Mouse (Mus musculus) R1 (cell line): ENCODE measurements around the gene Dab1.

Experiments
- DNase-seq: peaks from one replicate; pipeline ENCODE4 v3.0.0-alpha.2; 2018; ENCODE audit warnings: low read depth, low spot score

The Dab1 gene

GRCm38 (mm10) chr4:104106299-104106698, 487.1 kb downstream of the Dab1 start:
- no peak for DNase-seq

- no peak for DNase-seq
Measured at GRCm38 (mm10) chr4:104111614-104112013, 492.5 kb downstream of the Dab1 start.

GRCm38 (mm10) chr4:104113209-104114005, 494.2 kb downstream of the Dab1 start:
- DNase-seq, result no peak

GRCm38 (mm10) chr4:104114006-104114361, 494.8 kb downstream of the Dab1 start:
- no peak for DNase-seq

GRCm38 (mm10) chr4:104120108-104120507, 500.9 kb downstream of the Dab1 start:
- DNase-seq, result no peak

GRCm38 (mm10) chr4:104121959-104122358, 502.8 kb downstream of the Dab1 start:
- DNase-seq, result no peak

GRCm38 (mm10) chr4:104122364-104122763, 503.2 kb downstream of the Dab1 start:
- DNase-seq, result no peak

GRCm38 (mm10) chr4:104153637-104154036, 534.5 kb downstream of the Dab1 start:
- DNase-seq, result no peak

GRCm38 (mm10) chr4:104178067-104178466, 558.9 kb downstream of the Dab1 start:
- no peak for DNase-seq

- no peak for DNase-seq
Measured at GRCm38 (mm10) chr4:104186311-104186710, 567.2 kb downstream of the Dab1 start.

GRCm38 (mm10) chr4:104198635-104199034, 579.5 kb downstream of the Dab1 start:
- no peak for DNase-seq

GRCm38 (mm10) chr4:104201686-104202085, 582.5 kb downstream of the Dab1 start:
- no peak for DNase-seq

GRCm38 (mm10) chr4:104204047-104204446, 584.9 kb downstream of the Dab1 start:
- DNase-seq, result peak; percentile 8

- DNase-seq, result no peak
Measured at GRCm38 (mm10) chr4:104206639-104207038, 587.5 kb downstream of the Dab1 start.

GRCm38 (mm10) chr4:104209081-104209480, 589.9 kb downstream of the Dab1 start:
- DNase-seq, result peak; percentile 68

GRCm38 (mm10) chr4:104210796-104211195, 591.6 kb downstream of the Dab1 start:
- no peak for DNase-seq

- DNase-seq, result peak; percentile 19
Measured at GRCm38 (mm10) chr4:104211531-104212455, 592.6 kb downstream of the Dab1 start.

GRCm38 (mm10) chr4:104214724-104215123, 595.6 kb downstream of the Dab1 start:
- peak; percentile 18 for DNase-seq

- no peak for DNase-seq
Measured at GRCm38 (mm10) chr4:104217336-104217735, 598.2 kb downstream of the Dab1 start.

GRCm38 (mm10) chr4:104218765-104219164, 599.6 kb downstream of the Dab1 start:
- no peak for DNase-seq

- no peak for DNase-seq
Measured at GRCm38 (mm10) chr4:104220099-104220498, 600.9 kb downstream of the Dab1 start.

- DNase-seq, result no peak
Measured at GRCm38 (mm10) chr4:104229296-104229695, 610.1 kb downstream of the Dab1 start.

GRCm38 (mm10) chr4:104246506-104246905, 627.3 kb downstream of the Dab1 start:
- no peak for DNase-seq
